Mouse (Mus musculus): Measurements from ENCODE around the gene Foxo6.

Foxo6 gene

DNA sequence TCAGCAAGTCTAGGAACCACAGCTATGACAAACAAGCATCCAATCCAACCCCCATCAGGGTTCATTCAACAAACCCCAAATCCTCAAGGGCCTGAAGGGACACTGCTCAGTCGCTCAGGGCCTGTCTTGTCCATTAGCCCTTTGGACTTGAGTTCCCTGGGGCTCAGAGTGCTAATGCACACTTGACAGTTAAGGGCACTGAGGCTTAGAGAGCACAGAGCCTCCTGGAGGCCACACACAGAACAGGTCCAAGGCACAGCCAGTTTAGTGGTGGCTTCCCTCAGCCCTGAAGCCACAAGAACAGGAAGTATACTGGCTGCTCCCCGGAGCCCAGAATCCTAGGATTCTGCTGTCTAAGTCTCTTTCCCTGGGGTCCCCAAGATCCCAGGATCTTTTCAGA is 53.9 kb downstream of the Foxo6 start:
- CTCF ChIA-PET: interaction anchor here in 1 of 4 experiments (1.0 to 1.2 kb wide), 2 partner anchors 8 to 50 kb away, joined by 3 to 8 read pairs; no protein-coding TSS in a partner anchor
- POLR2A ChIA-PET: interaction anchor here in 1 of 4 experiments (1.6 kb wide), 1 partner anchor 36 kb away, joined by 3 read pairs; no protein-coding TSS in a partner anchor

DNA sequence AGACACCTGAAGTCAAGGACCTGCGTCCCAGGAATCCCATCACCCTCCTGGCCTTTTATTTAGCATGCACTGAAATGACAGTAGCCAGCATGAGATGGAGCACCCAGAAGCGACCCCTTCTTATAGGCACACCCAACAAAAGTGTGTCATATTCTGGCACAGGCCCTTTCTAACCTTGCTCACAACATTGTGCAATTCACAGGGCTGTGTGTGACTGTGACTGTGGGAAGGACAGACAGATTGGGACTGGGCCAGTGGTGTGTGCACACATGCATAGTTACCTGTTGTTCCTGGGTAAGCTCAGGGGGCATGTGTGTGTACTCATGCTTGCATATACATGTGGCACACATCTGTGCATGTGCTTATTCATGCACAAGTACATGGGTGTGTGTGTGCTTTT is 54.6 kb downstream of the Foxo6 start:
- ChIA-PET POLR2A (interaction anchor here in 2 of 4 experiments (0.6 to 1.6 kb wide), 3 partner anchors 26 to 96 kb away, joined by 3 to 4 read pairs (median 3); no protein-coding TSS in a partner anchor), CTCF (interaction anchor here in 2 of 4 experiments (0.7 to 1.1 kb wide), 4 partner anchors 20 to 55 kb away, joined by 3 to 6 read pairs (median 5); partner anchors contain the start of gene Foxo6 (in 1 of the 2))

DNA sequence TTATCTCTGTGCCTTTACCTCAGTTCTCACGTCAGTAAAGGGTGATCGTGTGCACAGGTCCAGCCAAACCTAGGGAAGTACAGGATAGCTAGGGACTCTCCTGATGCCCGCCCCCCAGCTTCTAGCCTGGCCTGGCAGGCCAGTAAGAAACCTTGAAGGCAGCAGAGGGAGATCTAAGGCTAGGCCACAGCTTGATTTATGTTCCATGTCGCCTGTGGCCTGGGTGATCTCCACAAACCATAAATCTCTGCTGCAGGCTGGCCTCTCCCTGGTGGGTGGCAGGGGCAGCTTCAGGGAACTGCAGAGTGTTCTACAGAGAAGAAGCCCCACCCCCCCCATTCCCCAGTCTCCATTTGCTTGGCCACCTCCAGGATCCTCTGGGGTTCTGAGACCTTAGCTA is 55.2 kb downstream of the Foxo6 start:
- CTCF ChIA-PET: interaction anchor here (0.6 to 4.6 kb wide), 8 partner anchors 20 to 149 kb away, joined by 3 to 48 read pairs (median 6); partner anchors contain the start of gene Foxo6 (in 1 of the 4)
- POLR2A ChIA-PET: interaction anchor here in 1 of 4 experiments (0.6 to 0.7 kb wide), 2 partner anchors 25 to 95 kb away, joined by 3 to 4 read pairs; no protein-coding TSS in a partner anchor

DNA sequence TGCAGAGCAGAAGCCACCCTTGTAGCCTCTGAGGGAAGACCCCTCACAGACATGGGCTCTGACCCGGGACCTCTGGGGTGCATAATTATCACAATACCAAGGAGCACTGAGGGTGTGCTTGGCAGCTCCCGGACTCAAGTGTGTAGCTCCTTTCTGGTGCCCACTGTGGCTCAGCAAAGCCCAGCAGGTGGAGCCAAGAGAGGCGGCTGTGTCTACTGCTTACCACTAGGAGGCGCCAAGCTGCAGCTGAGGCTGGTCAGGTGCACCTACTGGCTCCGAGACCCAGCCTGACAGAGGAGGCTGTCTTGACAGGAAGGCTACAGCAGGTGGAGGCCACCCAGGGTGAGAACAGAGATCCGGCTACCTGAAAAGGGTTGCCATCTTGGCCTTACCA is 56.9 kb downstream of the Foxo6 start:
- ChIA-PET CTCF (interaction anchor here (0.5 to 4.6 kb wide), 153 partner anchors 8 to 1068 kb away, joined by 3 to 48 read pairs (median 5); partner anchors contain the start of genes Foxo6 (in 4 of the 4), Cited4 (in 1 of the 4) and Edn2 (in 1 of the 4)), POLR2A (interaction anchor here in 3 of 4 experiments (1.1 to 1.5 kb wide), 7 partner anchors 16 to 58 kb away, joined by 3 to 8 read pairs (median 4); partner anchors contain the start of gene Foxo6 (in 1 of the 3))

DNA sequence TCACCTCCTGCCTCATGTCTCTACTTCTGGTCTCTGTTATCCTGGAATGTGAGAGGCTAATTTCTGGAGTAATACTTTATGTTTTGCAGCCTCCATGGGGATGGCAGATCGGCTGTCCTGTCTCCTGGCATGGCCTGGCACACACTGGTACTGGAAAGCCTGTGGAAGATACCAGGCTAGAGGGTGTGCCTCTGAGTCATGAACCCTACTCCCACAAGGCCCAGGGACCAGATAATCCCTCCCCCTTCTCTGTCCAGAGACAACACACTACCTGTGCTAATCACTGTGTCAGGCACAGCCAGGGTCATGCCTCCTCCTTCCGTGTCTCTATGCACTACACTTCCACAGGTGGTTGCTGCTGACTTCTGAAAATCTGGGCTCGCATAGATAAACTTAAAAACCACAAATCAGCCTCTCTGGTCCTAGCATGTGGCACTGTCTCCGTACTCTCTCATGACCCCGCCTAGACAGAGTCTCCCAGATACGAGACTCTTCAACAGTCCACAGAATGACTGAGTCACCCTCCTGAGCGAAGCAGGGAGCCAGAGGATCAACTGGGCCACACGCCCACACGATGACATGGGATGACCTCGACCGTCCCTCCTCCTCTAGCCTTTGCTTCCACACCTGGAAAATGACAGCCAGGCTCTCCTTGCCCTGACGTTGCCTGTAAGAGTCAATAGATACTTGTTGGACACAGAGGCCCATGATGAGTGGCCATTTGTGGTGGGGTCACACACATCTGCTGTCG is 57.5 kb downstream of the Foxo6 start:
- ChIA-PET CTCF (interaction anchor here (0.5 to 4.6 kb wide), 154 partner anchors 8 to 1067 kb away, joined by 3 to 48 read pairs (median 5); partner anchors contain the start of genes Foxo6 (in 4 of the 4), Cited4 (in 1 of the 4) and Edn2 (in 1 of the 4)), POLR2A (interaction anchor here in 3 of 4 experiments (0.7 to 1.5 kb wide), 8 partner anchors 13 to 58 kb away, joined by 3 to 8 read pairs (median 4); partner anchors contain the start of gene Foxo6 (in 1 of the 3))

GRCm38 (mm10) chr4:120228613-120229012 is 58.5 kb downstream of the Foxo6 start:
- CTCF ChIA-PET: interaction anchor here in 2 of 4 experiments (1.2 to 4.6 kb wide), 5 partner anchors 56 to 152 kb away, joined by 3 to 41 read pairs (median 26); partner anchors contain the start of gene Foxo6 (in 1 of the 2)

DNA sequence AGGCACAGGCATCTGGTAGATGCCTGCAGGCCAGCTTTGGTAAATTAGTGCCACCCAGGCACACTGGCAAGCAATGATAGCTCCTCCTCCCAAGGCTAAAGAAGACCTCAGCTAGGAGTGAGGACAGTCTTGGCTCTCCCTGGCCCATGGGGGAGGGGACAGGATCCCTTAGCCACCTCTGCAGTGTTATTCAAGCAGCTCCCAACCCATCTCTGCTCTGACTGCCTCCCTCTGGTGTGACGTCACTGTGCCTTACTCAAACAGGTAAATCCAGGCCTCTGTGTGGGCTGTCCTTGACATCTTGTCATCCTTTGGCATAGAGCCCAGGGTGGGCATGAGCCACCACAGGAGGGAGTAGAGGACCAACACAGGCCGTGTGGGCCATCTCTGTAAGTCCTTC is 59.9 kb downstream of the Foxo6 start:
- CTCF ChIA-PET: interaction anchor here (0.6 to 4.0 kb wide), 20 partner anchors 11 to 739 kb away, joined by 3 to 26 read pairs (median 4); partner anchors contain the start of gene Foxo6 (in 2 of the 4)
- POLR2A ChIA-PET: interaction anchor here in 2 of 4 experiments (0.6 to 1.7 kb wide), 5 partner anchors 9 to 154 kb away, joined by 3 to 5 read pairs (median 3); no protein-coding TSS in a partner anchor

More at GRCm38 (mm10) chr4:120228613-120229012, 58.5 kb downstream of the Foxo6 start:
- POLR2A ChIA-PET: interaction anchor here in 2 of 4 experiments (0.6 to 1.7 kb wide), 3 partner anchors 8 to 1087 kb away, joined by 3 to 6 read pairs (median 5); no protein-coding TSS in a partner anchor

DNA sequence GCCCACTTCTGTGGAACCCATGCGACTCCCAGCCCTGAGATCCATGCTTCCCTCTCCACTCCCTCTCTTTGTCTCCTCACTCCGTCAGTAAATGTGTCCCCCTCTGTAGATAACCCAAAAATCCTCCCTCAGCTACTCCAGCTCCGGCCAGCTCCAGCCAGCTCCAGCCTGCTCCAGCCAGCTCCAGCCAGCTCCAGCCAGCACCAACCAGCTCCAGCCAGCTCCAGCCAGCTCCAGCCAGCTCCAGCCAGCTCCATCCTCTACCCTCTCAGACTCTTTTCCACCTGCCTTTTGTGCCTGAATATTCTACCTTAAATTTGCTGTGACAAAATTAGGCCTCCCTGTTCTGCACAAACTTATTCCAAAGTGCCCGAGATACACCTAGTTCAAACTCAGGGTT is 60.5 kb downstream of the Foxo6 start:
- ChIA-PET POLR2A (interaction anchor here in 2 of 4 experiments (0.6 to 1.7 kb wide), 6 partner anchors 10 to 154 kb away, joined by 3 to 5 read pairs (median 3); no protein-coding TSS in a partner anchor), CTCF (interaction anchor here (0.6 to 4.0 kb wide), 23 partner anchors 10 to 739 kb away, joined by 3 to 33 read pairs (median 5); partner anchors contain the start of gene Foxo6 (in 2 of the 4))

GRCm38 (mm10) chr4:120225135-120225780 is 61.9 kb downstream of the Foxo6 start:
- CTCF ChIA-PET: interaction anchor here (0.6 to 4.0 kb wide), 79 partner anchors 9 to 794 kb away, joined by 3 to 33 read pairs (median 4); partner anchors contain the start of genes Foxo6 (in 3 of the 4) and Ctps (in 1 of the 4)
- POLR2A ChIA-PET: interaction anchor here in 3 of 4 experiments (0.7 to 1.5 kb wide), 8 partner anchors 9 to 441 kb away, joined by 3 to 5 read pairs (median 3); partner anchors contain the start of gene Cited4 (in 1 of the 3)

DNA sequence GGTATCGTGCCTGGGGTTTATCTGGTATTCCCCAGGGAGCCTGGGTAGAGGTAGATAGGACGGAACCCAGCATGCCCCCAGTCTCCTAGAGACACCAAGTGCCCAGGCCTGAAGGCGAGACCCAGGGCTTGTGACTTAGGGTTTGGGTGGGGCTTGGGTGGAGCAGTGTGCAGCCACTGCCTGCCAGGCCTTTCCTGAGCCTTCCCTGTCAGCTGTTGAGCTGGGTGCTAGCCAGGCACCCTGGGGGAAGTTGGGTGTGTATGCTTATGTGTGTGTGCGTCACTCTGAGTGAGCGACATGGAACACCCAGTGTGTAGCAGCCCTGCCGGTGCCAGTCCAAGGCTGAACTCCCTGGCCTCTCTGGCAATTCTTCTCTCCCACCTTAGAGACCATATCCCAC is 63.3 kb downstream of the Foxo6 start:
- ChIA-PET POLR2A (interaction anchor here in 1 of 4 experiments (1.2 kb wide), 1 partner anchor 442 kb away, joined by 4 read pairs; the partner anchor contains the start of gene Cited4), CTCF (interaction anchor here in 2 of 4 experiments (0.7 to 3.3 kb wide), 3 partner anchors 32 to 64 kb away, joined by 3 to 16 read pairs (median 3); no protein-coding TSS in a partner anchor)

DNA sequence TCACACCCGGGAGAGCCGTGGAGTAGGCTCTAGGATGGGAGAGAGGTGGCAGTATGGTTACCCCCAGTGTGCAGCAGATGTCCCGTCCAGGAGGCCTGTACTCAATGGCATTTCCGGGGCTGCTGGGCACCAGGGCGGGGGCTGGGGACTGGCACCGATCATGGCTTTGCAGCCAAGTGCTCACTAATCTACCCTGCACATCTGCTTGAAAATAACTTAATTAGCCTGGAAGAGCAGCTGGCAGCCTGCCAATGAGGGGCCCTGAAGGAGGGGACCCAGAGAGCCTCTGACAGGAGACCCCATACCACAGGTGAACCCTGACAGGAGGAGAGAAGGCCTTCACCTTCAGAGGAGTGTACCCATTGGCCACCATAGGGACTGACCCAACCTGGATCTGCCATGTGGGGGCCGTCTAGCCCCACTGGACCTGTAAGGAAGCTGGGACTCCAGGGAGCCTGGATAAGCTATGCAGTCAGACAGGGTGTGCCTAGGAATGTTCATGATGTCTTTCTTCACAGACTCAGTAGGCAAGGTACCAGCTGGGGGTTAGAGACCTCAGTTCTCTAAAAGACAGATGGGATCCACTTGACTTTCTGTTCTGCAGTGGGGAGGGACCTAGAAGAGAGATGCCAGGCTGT is 63.9 kb downstream of the Foxo6 start:
- ChIA-PET CTCF (interaction anchor here in 3 of 4 experiments (0.6 to 1.4 kb wide), 5 partner anchors 33 to 156 kb away, joined by 3 to 4 read pairs (median 3); no protein-coding TSS in a partner anchor), POLR2A (interaction anchor here in 2 of 4 experiments (0.7 to 1.2 kb wide), 2 partner anchors 60 to 443 kb away, joined by 3 to 4 read pairs; partner anchors contain the start of gene Cited4 (in 1 of the 2))

DNA sequence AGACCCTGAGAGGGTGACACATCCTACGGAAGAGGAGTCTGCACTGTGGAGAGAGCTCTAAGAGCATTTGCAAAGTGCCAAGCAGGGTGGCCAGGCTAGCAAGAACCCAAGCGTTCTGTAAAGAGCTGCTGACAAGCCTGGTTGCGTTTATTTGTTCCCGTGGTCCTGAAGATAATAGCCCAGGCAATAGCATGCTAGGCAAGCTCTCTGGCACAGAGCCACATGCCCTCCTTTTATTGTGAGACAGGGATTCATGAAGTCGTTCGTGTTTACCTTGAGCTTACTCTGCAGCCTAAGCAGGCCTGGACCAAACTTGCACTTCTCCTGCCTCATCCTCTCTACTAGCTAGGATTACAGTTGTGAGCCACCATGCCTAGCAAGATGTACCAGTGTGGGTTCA is 65.4 kb downstream of the Foxo6 start:
- CTCF ChIA-PET: interaction anchor here (0.6 to 2.1 kb wide), 4 partner anchors 9 to 148 kb away, joined by 3 to 6 read pairs (median 3); no protein-coding TSS in a partner anchor
- POLR2A ChIA-PET: interaction anchor here in 1 of 4 experiments (1.4 kb wide), 1 partner anchor 9 kb away, joined by 3 read pairs; no protein-coding TSS in a partner anchor

- CTCF ChIA-PET: interaction anchor here in 2 of 4 experiments (1.0 to 4.7 kb wide), 4 partner anchors 11 to 68 kb away, joined by 3 to 24 read pairs (median 4); partner anchors contain the start of gene Foxo6 (in 1 of the 2)
These were observed 68.3 kb downstream of the Foxo6 start for GRCm38 (mm10) chr4:120218878-120219277.

More at GRCm38 (mm10) chr4:120218878-120219277, 68.3 kb downstream of the Foxo6 start:
- POLR2A ChIA-PET: no interaction called here

All from embryonic stem cell, embryonic (primary cell).